Mouse (Mus musculus): ENCODE measurements around the gene Gm20479.

The Gm20479 gene

GRCm38 (mm10) chr7:27334405-27334911 is 22.8 kb downstream of the Gm20479 start:
- 26% methylated on average over 32 of the region's 32 CpGs for WGBS

GRCm38 (mm10) chr7:27333316-27333941 is 23.8 kb downstream of the Gm20479 start:
- under 1% methylated on average over 47 of the region's 77 CpGs for WGBS

GRCm38 (mm10) chr7:27332353-27333199 is 24.6 kb downstream of the Gm20479 start:
- WGBS = 4% methylated on average over 37 of the region's 39 CpGs

GRCm38 (mm10) chr7:27331854-27332253 is 25.4 kb downstream of the Gm20479 start:
- 10% methylated on average over 8 of the region's 8 CpGs for WGBS

- WGBS = 8% methylated on average over 8 of the region's 8 CpGs
Measured at GRCm38 (mm10) chr7:27331541-27331851, 25.7 kb downstream of the Gm20479 start.

GRCm38 (mm10) chr7:27330709-27331540 is 26.3 kb downstream of the Gm20479 start:
- WGBS = 3% methylated on average over 39 of the region's 39 CpGs

- 51% methylated on average over 17 of the region's 17 CpGs for WGBS
Measured at GRCm38 (mm10) chr7:27329981-27330380, 27.2 kb downstream of the Gm20479 start.

- WGBS = 14% methylated on average over 45 of the region's 45 CpGs
Measured at GRCm38 (mm10) chr7:27329326-27329947, 27.8 kb downstream of the Gm20479 start.

GRCm38 (mm10) chr7:27328648-27329047 is 28.6 kb downstream of the Gm20479 start:
- WGBS = 58% methylated on average over 16 of the region's 16 CpGs

GRCm38 (mm10) chr7:27328161-27328560 is 29.1 kb downstream of the Gm20479 start:
- 88% methylated on average over 11 of the region's 11 CpGs for WGBS

- 94% methylated on average over 8 of the region's 8 CpGs for WGBS
Measured at GRCm38 (mm10) chr7:27327500-27327899, 29.7 kb downstream of the Gm20479 start.

- 84% methylated on average over 34 of the region's 34 CpGs for WGBS
Measured at GRCm38 (mm10) chr7:27326101-27326880, 30.9 kb downstream of the Gm20479 start.

- WGBS = 36% methylated on average over 24 of the region's 24 CpGs
Measured at GRCm38 (mm10) chr7:27325697-27326096, 31.5 kb downstream of the Gm20479 start.

- WGBS = 84% methylated on average over 19 of the region's 20 CpGs
Measured at GRCm38 (mm10) chr7:27324928-27325327, 32.3 kb downstream of the Gm20479 start.

- WGBS = over 99% methylated on average over 11 of the region's 11 CpGs
Measured at GRCm38 (mm10) chr7:27324161-27324560, 33.1 kb downstream of the Gm20479 start.

GRCm38 (mm10) chr7:27323001-27323400 is 34.2 kb downstream of the Gm20479 start:
- WGBS = 95% methylated on average over 5 of the region's 5 CpGs

GRCm38 (mm10) chr7:27322291-27322690 is 34.9 kb downstream of the Gm20479 start:
- 56% methylated on average over 13 of the region's 13 CpGs for WGBS

GRCm38 (mm10) chr7:27319411-27319810 is 37.8 kb downstream of the Gm20479 start:
- 92% methylated on average over 22 of the region's 22 CpGs for WGBS

- 48% methylated on average over 7 of the region's 7 CpGs for WGBS
Measured at GRCm38 (mm10) chr7:27315958-27316357, 41.3 kb downstream of the Gm20479 start.

- 94% methylated on average over 3 of the region's 3 CpGs for WGBS
Measured at GRCm38 (mm10) chr7:27314393-27314792, 42.8 kb downstream of the Gm20479 start.

Data from cerebral cortex, adult 2 months (tissue).